Mouse (Mus musculus) layer of hippocampus, postnatal 14 days (tissue): ENCODE measurements at regions not wholly inside any gene's neighbourhood (a gene's known extent, or its start where the extent isn't known, plus 50 kb on each side); places are given as distances from the start of the nearest gene placed in this dataset.
A peak's percentile ranks its signal among the peaks of the same experiment; 100 is the strongest.

ENCODE experiments used
- DNase-seq, 2 experiments: peaks; one replicate each; pipeline ENCODE4 v3.0.0; 2021 to 2022; ENCODE audit warnings: low spot score in 2 of 2, mixed read lengths in 1 of 2

DNA sequence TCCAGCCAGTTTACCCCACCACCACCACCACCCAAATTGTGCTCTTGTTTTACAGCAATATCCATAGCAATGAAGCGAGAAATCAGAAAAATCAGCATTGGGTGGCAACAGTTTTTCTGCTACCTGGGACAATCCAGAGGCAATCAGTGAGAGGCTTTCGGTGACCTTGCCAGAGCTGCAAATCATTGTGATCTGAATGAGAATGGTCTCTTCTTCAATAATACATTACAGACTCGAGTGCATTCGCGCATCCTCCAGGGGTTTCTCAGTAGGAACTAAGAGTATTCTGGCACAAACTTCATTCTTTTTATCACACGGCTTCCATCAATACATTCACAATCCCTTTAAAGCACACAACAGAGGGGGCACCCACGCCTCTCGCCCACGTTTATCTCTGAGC is 91.2 kb downstream of the Srek1 start:
- peak; percentile 13 to 20 for DNase-seq

DNA sequence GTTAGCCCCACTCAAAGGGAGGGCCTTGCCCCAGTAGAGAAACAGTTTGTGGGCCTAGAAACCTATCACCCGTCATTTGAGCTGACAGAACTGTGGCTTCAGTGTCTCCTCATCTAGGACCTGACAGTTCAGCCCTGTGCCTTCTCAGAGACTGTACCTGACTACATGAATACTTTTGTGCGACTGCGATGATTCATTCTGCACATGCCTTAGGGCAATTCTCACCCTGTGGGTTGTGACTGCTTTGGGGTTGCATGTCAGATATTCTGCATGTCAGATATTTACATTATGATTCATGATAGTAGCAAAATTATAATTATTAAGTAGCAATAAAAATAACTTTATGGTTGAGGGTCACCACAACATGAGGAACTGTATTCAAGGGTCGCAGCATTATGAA is 93.7 kb downstream of the Srek1 start:
- DNase-seq: no peak

DNA sequence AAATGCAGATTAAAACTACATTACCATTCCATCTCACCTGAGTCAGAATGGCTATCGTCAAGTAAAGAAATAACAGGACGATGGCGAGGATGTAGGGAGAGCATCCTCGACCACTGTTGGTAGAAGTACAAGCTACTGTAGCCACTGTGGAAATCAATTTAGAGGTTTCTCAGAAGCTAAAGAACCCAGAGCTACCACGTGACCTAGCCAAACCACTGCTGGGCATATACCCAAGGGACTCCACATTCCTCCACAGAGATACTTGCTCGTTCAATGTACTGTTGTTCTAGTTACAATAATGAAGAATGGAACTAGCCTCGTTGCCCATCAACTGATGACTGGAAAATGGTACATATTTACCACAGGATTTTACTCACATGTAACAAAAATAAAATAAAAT is 94.4 kb downstream of the Srek1 start:
- DNase-seq: no peak

DNA sequence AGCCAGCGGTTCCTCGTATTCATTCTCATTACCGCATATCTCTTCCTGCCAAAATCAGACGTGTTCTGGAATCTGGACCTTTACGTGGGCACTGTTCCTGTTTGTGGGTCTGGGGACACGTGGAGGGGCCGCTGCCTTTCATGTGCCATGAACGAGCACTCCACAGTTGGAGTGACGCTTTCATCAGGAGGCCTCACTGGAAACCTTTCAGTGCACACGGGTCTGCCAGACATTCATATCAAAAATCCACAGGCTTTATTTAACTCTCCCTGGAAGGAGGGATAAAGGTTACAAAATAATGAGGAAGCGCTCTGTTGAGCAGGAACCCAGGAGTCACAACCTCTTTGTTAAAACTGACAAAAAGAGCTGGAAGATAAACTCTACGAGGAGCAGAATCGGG is 97.6 kb downstream of the Srek1 start:
- no peak for DNase-seq

DNA sequence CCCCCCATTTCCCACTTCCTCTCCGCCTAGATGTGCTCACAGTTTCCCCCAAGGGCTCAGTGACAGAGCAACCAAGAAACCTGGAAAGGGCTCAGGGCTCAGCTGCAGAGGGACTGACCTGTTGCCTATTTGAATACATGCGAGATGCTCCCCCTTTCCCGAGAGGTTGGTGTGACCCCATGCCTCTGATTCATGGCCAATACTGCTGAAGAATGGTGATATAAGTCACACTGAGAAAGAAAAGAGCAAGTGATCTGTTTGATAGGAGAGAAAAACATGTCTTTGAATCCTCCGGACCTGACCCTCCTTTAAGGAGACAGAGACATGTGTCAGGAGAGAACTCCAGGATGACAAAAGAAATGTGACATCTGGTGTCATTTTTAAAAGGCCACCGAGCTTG is 98.2 kb downstream of the Srek1 start:
- no peak for DNase-seq

DNA sequence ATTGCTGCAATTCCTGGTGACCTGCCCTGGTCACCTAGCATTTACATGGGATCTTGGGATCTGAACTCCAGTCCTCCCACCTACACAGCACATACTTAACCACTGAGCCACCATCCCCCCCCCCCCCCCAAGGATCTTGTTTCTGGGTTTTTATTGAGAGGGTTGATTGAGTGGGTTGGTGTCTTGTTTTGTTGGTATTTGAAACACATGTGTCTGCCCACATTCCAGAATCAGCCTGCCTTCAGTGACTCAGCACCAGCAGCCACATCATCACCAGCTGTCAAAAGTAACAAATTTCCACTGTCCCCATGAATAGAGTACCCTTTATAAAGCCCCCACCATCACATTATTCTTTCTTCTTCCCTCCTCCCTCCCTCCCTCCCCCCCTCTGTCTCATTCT is 103.8 kb downstream of the Srek1 start:
- DNase-seq: no peak

DNA sequence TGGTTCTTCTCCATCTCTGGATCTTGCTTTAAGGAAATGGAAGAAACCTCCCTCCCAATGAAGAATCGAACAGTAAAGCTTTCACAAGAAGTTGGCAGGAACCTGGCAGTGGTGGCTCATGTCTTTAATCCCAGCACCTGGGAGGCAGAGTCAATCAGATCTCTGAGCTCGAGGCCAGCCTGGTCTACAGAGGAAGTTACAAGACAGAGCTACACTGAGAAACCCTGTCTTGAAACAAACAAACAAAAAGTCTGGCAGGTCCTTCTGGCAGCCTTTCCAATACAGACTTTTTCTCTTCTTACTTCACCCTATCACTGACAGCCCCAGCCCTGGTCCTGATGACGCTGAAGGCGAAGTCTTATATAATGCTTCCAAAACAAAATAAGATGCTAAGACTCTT is 104.6 kb downstream of the Srek1 start:
- DNase-seq: no peak

DNA sequence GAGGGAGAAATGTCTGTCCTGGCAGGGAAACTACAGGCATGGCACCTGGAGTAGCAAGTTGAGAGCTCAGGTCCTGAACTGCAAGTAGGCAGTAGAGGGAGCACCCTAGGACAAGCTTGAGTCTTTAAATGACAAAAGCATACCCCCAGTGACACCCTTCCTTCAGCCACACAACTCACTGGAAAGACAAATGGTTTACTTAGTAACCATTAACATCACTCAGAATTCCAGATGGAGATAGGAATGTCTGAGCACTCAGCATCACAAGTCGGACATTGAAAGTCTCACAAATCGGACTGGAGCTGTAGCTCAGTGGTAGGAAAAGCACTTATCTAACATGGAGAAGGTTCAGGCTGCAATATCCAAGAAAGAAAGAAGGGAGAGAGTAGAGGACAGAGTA is 106.7 kb downstream of the Srek1 start:
- DNase-seq: no peak

DNA sequence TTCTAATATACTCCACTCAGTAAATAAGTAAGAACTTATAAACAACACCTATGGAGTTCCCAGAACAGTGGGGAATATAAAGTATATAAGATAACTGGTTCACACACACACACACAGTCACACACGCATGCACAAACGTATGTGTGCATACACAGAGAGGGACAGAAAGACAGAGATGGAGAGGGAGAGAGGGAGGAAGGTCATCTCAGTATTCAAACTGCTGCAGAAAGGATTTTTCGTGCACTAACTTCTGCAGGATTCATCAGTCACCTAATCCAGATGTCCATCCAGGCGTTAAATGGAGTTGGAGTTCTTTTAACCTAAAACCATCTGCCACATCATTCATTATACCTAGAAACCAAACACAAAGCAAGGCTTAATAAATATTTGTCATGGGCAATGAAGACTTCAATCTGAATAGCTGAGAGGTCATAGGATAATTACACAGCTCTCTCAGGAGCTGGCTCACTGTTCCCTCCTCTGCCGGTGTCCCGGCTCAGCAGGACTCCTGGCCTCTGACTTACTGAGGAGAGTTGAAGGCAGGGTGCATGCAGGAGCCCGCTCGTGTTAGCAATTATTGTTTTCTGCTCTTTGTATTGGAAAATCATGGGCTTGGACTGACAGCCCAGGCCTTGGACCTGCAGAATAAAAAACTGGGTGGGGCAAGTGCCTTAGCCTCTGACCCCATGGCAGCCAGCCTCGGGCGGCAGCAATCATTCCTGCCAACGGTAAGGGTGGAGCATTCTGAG is 114.0 kb downstream of the Srek1 start:
- DNase-seq: no peak

DNA sequence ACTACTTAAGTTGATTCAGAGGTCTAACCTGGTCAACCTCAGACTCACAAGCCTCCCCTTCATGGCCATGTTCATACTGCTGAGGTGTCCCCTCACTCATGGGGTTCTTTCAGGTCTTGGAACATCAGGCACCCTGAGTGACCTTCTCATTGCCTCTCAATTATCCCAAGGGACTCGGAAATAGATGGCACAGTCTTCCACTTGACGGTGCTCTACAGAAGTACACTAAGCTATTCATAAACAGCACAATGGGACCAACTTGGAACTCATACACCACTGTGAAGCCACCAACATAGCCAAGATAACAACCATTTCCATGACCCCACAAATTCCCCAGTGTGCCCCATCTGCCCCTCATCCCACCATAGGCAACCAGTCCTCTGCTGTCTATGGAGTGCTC is 118.4 kb downstream of the Srek1 start:
- DNase-seq: no peak

DNA sequence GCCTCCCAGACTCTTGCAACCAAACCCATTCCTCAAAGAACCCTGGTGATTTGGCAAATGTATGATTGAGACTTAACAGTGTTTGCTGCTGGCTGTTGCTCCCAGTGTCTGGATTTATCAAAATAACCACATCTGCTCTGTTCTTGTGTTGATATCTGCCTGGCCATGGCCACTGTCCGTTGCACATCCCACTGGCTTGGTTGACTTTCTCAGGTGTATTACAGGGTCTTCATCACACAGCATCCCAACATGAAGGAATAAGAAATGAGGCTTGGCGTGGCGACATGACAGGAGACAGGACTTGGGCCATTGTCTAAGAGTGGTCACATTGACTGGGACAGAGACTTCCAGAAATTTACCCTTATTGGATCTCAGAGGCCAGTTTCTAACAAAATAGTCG is 121.2 kb downstream of the Srek1 start:
- no peak for DNase-seq

DNA sequence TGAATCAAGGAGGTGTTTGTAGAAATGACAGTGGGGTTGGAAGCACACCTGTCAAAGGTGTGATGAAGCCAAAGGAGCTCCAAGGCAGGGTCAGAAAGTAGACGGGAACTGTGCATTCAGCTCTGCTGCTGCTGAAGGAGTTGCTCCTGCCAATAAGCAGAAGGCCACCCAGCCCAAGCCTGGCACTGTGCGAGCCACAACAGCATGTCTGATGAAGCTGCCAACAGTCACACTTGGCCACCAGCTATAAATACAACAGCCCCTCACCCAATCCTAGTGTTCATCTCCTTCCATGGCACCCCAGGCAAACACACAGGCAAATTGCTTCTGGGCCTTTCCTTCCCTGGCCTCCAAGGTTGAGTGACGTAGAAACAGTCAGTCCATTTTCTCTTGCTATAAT is 125.0 kb downstream of the Srek1 start:
- DNase-seq: peak in 1 of 2 experiments; percentile 47

DNA sequence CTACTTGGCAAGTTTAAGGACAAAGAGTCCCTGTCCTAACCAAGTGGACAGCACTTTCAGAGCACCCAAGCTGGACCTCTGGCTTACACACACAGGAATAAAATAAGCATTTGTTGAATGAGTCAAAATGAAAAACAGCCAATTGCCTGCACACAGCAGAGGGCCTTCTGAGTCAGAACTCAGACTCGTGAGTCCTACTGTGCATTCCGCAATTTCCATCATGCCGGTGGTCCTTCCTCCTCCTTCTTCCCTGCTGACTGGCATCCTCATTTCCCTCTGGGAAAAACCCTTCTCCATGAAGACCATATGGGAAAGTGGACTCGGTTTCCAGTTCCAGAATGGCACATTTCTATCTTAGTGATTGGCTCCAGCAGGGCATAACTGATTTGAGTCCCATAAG is 126.4 kb downstream of the Srek1 start:
- DNase-seq: no peak

DNA sequence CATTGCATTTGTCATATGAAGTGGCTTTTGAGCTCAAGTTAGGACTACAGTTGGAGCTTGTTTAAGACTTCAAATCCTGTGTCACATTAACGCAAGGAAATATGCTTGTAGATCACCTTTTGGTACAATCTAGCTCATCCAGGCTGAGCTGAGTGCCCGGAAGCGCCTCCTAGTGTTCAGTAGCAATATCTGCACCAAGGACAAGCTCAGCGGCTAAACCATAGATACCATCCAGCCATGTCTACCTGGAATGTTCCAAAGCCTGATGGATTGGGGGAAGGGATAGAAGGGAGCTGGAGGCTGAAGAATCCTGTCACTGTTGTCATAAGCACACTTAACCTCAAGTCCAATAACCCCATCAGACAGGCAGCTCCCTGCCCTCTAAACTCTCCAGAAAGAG is 128.4 kb downstream of the Srek1 start:
- DNase-seq: peak in 1 of 2 experiments; percentile 39

DNA sequence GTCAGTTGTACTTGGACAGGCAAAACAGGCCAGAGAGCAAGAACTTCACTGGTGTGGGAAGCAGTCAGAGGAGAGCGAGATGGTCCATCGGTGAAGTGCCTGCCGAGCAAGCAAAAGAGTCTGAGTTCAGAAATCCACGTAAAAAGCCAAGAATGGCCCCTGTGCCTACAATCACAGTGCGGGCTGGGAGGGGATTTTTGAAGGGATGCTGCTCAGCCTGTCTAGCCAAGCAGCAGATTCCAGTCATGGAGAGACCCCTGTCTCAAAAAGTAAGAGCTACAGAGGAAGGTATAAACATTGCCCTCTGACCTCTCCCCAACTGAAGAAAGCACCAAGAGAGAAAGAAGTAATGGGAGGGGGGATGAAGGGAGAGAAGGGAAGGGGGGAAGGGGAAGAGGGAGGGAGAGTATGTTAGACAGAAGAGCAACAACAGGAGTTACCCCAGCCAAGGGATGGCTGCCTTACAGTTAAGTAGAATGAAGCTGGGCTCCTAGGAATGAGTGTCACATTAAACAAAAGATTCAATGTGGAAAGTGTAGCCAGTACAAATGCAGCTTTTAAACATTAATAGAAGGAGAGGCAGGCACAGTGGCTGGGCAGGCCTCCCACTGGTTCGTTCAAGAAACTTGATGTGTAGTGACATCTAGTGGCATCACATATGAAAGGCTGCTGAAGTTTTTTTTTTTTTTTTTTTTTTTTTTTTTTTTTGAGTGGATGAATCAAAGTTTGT is 130.2 kb downstream of the Srek1 start:
- DNase-seq: peak in 1 of 2 experiments; percentile 76

DNA sequence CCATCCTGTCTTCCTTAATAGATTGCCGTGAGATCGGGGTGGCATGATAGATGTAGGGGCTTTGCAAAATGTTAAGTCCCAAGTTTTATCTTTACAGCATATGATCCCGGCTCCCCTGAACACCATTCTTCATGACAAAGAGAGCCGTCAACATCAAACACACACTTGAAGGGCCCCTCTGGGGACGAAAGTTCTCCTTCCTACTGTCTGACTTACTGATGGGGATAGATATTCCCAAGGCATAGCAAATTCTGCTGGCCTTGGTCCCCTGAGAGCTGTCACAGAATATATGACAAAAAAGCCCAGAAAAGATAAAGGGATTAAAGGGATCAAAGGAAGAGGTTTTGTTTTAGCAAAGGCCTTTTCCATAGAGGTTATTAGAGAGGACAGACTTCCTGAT is 130.9 kb downstream of the Srek1 start:
- DNase-seq: no peak

DNA sequence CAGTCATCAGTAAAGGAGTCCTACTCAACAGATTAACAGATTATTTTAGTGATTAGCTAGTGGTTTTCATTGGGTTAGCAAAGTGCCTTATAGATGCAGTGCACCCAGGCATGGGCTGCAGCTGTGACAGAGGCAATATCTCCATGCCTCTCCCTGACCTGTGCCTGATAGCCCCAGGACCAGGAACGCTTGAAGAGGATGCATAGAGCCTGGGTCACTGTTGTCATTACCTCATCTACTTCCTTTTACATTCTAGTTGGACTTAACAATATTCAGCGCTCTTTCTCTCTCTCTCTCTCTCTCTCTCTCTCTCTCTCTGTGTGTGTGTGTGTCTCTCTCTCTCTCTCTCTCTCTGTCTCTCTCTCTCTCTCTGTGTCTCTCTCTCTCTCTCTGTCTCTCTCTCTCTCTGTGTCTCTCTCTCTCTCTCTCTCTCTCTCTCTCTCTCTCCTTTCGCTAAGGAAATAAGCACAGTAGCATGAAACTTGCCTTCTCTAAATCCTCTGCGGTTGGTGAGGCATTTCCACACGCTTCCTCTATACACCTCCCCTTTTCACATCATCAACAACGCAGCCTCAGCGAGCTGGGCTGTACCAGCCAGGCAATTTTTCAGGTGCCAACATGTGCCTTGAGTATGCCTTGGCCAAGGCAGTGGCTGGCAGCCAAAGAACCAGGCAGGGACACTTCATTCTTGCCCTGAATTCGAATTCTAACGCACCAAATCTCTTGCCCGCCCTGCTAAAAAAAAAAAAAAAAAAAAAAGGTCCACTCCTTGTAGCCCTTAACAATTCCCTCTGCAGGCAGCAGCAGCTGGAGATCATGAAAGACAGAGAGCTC is 131.6 kb downstream of the Srek1 start:
- no peak for DNase-seq

DNA sequence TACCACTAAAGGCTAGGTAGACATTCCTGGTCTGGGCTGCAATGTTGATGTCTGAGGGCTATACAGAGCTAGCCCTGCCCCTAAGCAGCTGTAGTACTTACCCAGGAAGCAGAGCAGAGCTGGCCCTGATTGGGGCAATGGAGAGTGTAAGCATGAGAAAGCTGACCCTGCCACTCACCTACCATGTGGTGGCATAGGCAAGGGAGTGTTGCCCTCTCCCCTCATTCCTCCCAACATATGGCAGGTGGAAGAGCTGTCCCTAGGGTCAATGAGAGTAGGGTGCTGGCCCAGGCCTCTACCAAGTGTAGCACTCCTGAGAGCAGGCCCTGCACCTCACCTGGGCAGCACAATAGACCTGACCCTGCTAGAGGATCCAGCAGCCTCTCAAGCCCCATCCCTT is 136.4 kb downstream of the Srek1 start:
- DNase-seq: no peak

DNA sequence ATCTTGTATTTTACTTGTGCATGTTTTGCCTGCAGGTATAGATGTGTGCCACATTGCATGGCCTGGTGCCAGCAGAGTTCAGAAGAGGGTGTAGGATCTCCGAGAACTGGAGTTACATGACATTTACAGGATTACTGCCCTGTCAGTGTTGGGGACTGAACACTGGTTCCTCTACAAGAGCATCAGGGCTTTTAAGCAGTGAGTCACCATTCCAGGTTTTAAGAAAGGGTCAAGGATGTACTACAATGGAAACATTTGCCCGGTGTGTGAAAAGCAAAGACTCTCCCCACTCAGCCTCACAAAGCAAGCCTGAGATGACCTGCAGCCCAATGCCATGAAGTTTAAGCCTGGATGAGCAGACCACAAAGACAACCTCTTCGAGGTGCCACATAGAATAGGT is 137.0 kb downstream of the Srek1 start:
- DNase-seq: no peak

DNA sequence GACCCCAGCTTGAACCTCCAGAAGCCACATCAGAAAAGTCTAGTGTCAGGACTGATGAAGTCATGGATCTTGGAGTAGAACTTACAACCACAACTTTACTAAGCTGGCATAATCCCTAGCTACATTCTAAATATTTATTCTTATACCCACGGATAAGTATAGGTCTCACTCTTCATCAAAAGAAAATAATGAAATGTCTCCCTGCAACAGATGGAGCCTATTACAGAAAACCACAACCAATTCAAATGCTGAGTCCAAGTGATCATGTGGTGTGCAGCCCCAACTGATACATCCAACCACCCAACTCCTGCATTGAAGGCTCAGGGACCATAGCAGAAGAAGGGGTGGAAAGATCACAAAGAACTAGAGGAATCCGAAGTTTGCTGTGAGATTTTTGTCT is 137.8 kb downstream of the Srek1 start:
- DNase-seq: no peak

DNA sequence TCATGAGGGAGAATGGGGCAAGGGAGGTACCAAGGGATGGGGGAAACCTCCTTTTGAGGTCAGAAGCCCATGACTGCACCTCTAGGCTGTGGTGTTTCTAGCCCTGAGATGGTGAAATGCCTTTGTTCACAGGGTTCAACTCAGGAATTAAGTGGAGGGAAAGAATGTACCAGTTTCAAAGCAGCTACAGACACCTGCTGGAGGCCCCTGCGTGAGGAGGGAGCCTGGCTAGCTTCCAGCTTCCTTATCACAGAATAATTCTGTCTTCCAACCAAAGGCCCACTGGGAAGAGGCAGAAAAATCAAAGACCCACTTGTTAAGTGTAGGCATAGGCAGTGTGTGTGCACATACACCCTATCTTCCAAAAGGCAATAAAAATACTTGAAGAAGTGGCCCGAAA is 150.6 kb downstream of the Srek1 start:
- no peak for DNase-seq

DNA sequence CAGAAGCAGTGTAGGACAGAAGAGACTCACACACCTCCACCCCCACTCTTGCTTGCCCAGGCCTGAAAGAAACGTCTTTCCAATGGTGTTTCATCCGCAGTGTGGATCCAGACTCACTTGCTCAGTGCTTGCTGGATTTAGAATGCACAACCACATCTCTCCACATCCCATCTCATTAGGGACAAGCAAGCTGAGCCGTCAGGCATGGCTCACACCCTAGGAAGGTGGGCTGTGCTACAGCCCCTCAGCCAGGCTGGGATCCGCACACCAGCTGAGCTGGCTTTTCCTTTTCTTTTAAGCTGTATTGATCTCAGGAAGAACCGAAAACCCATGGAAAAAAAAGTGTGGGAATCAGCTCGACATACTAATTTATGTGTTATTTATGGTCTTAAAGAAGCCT is 151.1 kb downstream of the Srek1 start:
- no peak for DNase-seq
